Mouse (Mus musculus) spleen, adult 2 months (tissue): ENCODE results near the gene Nfia. TPM values are rescaled to one million over a fixed set of nuclear protein-coding genes. Genes with fewer than 3 reads are reported as not detected.

Source experiments
- DNase-seq, 2 experiments: peaks; one replicate each; pipeline versions ENCODE4 v3.0.0 to v3.0.0-alpha.2; 2012 to 2021; ENCODE audit warnings: low spot score in 2 of 2, low read depth in 1 of 2
- H3K27ac ChIP-seq: fragments of 200-500 bp; 2 replicates; pipeline ENCODE4 v1.5.1; 2012; ENCODE audit warnings: low read length, inconsistent platforms; ENCODE audit not compliant: insufficient read depth
- H3K27me3 ChIP-seq: fragments of 200-500 bp; 2 replicates; pipeline ENCODE4 v1.6.1; 2012; ENCODE audit warnings: mild to moderate bottlenecking, moderate library complexity, low read length, inconsistent platforms; ENCODE audit not compliant: control insufficient read depth, insufficient read depth
- H3K36me3 ChIP-seq: fragments of 200-500 bp; 2 replicates; pipeline ENCODE4 v1.6.1; 2012; ENCODE audit warnings: mild to moderate bottlenecking, low read length, inconsistent platforms; ENCODE audit not compliant: control insufficient read depth, insufficient read depth
- H3K4me1 ChIP-seq: fragments of 200-500 bp; 2 replicates; pipeline ENCODE4 v1.6.1; 2011; ENCODE audit warnings: inconsistent platforms; ENCODE audit not compliant: control insufficient read depth, insufficient read depth, insufficient read length
- H3K4me3 ChIP-seq: fragments of 200-500 bp; 2 replicates; pipeline ENCODE4 v1.5.1; 2011; ENCODE audit warnings: mild to moderate bottlenecking, inconsistent platforms; ENCODE audit not compliant: insufficient read depth, insufficient read length; ENCODE audit errors: extremely low read depth
- CTCF ChIP-seq: fragments of 200-500 bp; IDR thresholded peaks from 2 replicates; pipeline ENCODE4 v1.5.1; 2011; ENCODE audit warnings: mild to moderate bottlenecking, inconsistent platforms; ENCODE audit not compliant: insufficient read depth, insufficient read length, insufficient replicate concordance; ENCODE audit errors: extremely low read depth
- POLR2A ChIP-seq: fragments of 200-500 bp; IDR thresholded peaks from 2 replicates; pipeline ENCODE4 v1.6.1; 2011; ENCODE audit warnings: low read depth, low read length, inconsistent platforms
- whole genome bisulfite sequencing: fragments of 180-500 bp; shearing (Covaris S2); methylation state at CpG from one replicate; pipeline ENCODE4 v1.1.7; 2018; 5-methylcytosine and 5-hydroxymethylcytosine counted together
- polyA plus RNA-seq: library from polyadenylated mRNA; depleted of rRNA; stranded (reverse); fragments of >200 nt; gene quantifications from 2 replicates; pipeline ENCODE4 v1.2.3, GENCODE M21; 2012

Nfia gene
- polyA plus RNA-seq, 1 experiment: 10.3 TPM

DNA sequence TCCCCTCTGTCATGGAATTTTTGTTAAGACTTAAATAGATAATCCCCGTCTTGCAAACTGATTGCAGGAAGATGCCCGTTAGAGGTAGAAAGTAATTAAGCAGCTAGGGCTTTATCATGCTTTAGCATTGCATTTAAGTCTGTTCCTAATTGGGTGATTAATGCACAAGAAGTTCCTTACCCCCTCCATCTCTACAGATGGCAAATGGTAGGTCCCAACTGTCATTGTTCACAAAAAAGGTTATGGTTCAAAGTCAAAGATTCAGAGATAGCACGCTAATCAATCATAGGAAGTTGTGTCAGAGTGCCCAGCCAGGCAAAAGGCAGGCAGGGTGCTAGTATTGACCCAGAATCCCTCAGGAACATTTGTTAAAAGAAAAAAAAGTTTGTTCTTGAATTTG is 31.3 kb downstream of the Nfia start:
- 76% methylated on average over 3 of the region's 3 CpGs for WGBS
- DNase-seq: no peak
- Histone ChIP-seq H3K27me3 (no peaks in the 10 kb centered on the region), H3K36me3 (no peaks in the 10 kb centered on the region), H3K4me3 (no peak overlapping the region), H3K4me1 (no peaks in the 10 kb centered on the region), H3K27ac (no peak overlapping the region)
- TF ChIP-seq POLR2A: no peak
- TF ChIP-seq CTCF: no peak

DNA sequence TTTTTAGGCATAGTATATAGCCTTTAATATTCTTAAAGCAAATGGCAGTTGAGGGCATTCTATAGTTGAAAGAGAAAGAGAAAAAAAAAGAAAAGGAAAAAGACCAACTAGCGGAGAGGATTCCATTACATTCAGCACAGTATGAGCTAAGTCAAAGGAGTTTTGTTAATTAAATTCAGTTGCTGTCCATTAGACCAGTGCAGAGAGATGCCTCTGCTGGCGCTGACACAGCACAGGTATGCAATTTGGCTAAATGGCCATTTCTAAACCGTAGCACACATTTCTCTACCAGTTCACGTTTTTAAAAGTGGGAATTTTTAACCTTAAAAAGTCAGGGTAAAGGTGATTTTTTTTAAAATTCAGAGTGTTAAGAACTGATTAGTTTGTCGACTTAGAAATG is 32.1 kb downstream of the Nfia start:
- no peak for TF ChIP-seq POLR2A
- no peak for TF ChIP-seq CTCF
- H3K27ac ChIP-seq: no peak overlapping the region
- H3K4me3 ChIP-seq: no peak overlapping the region
- H3K27me3 ChIP-seq: no peaks in the 10 kb centered on the region
- no peaks in the 10 kb centered on the region for H3K36me3 ChIP-seq
- WGBS: 92% methylated on average over 5 of the region's 5 CpGs
- no peak for DNase-seq
- no peaks in the 10 kb centered on the region for H3K4me1 ChIP-seq

DNA sequence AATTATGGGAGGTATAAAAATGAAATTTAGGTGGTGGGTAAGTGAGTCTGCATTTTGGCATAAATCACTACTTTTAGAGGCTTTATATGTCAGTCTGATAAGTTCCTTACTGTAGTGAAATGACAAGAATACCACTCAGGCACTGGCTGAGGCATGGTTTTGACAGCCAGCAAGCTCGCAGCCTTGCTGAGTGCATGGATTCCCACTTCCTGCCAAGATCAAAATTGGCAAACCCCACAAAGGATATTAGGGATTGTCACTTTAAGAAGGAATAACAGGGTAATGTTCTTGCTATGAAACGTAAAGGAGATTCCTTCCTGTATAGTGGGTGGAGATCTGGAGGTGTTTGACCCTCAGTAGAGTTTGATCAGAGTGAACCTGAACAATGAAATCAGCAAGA is 32.7 kb downstream of the Nfia start:
- Histone ChIP-seq H3K4me3 (no peak overlapping the region), H3K27ac (no peak overlapping the region), H3K4me1 (no peaks in the 10 kb centered on the region), H3K27me3 (no peaks in the 10 kb centered on the region), H3K36me3 (no peaks in the 10 kb centered on the region)
- TF ChIP-seq CTCF (no peak), POLR2A (no peak)
- no peak for DNase-seq
- WGBS: 47% methylated on average over 2 of the region's 2 CpGs

GRCm38 (mm10) chr4:97805896-97806808 is 33.6 kb downstream of the Nfia start:
- WGBS: 91% methylated on average over 7 of the region's 7 CpGs
- Histone ChIP-seq H3K4me3 (no peak overlapping the region), H3K36me3 (no peaks in the 10 kb centered on the region), H3K4me1 (no peaks in the 10 kb centered on the region), H3K27ac (no peak overlapping the region), H3K27me3 (no peaks in the 10 kb centered on the region)
- TF ChIP-seq POLR2A: no peak
- no peak for TF ChIP-seq CTCF
- no peak for DNase-seq

DNA sequence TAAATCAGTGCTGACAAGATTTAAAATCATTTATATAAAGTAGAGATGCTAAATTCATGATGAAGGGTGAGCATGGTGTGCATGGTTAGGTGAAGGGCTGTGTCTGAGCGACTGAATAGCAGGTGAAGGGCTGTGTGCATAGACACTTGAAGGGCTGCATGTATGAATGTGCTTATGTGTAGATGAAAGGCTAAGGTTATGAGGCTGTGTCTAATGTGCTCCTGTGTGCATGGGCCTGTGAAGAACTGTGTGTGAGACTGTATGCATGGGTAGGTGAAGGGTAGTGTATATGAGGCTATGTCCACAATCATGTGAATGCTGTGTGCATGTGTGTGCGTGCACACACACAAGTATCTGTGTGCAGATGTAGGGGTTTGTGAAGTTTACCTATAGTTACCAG is 34.4 kb downstream of the Nfia start:
- H3K27ac ChIP-seq: no peak overlapping the region
- H3K36me3 ChIP-seq: no peaks in the 10 kb centered on the region
- DNase-seq: no peak
- 94% methylated on average over 2 of the region's 2 CpGs for WGBS
- H3K4me3 ChIP-seq: no peak overlapping the region
- TF ChIP-seq POLR2A: no peak
- TF ChIP-seq CTCF: no peak
- no peaks in the 10 kb centered on the region for H3K4me1 ChIP-seq
- no peaks in the 10 kb centered on the region for H3K27me3 ChIP-seq

DNA sequence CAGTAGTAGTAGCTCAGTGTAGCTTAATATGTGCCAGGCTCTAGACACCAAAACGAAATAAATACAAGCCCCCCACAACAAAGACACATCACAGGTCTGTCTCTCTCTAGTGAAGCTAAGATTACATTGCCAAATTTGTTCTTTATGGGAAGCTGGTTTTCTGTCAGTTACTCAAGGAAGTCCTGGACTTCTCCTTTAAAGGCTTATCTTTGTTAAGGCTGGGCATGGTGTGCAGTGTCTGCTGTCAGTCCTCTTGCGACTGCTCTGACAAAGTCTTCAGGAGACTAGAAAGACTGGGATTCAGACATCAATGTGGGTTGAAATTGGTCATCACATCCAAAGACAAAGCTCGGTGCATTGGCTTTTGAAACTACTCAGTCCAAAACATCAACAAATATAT is 36.4 kb downstream of the Nfia start:
- no peak overlapping the region for H3K27ac ChIP-seq
- no peaks in the 10 kb centered on the region for H3K36me3 ChIP-seq
- TF ChIP-seq POLR2A: no peak
- TF ChIP-seq CTCF: no peak
- no peaks in the 10 kb centered on the region for H3K4me1 ChIP-seq
- WGBS: 80% methylated on average over 3 of the region's 3 CpGs
- H3K27me3 ChIP-seq: no peaks in the 10 kb centered on the region
- no peak for DNase-seq
- no peak overlapping the region for H3K4me3 ChIP-seq
